Mouse (Mus musculus) liver, embryonic 15.5 days (tissue): ENCODE results near the gene Zfp286. TPM values are rescaled to one million over a fixed set of nuclear protein-coding genes. Genes with fewer than 3 reads are reported as not detected.
"Not testable (repeated sequence)": the region's sequence is repeated elsewhere in the genome, so short reads cannot be mapped to it uniquely, and the experiment has no call there.

ENCODE experiments used
- ATAC-seq: fragments of 200-750 bp; cut with Nextera tagmentation; 2 replicates; pipeline ENCODE4 v1.8.0; 2017; ENCODE audit warnings: moderate number of reproducible peaks, mild to moderate bottlenecking, moderate library complexity; ENCODE audit not compliant: insufficient read depth
- H3K27ac ChIP-seq: fragments of 300-500 bp; sonication (generic); replicated peaks from 2 replicates; pipeline ENCODE4 v1.5.1; 2015; ENCODE audit warnings: mild to moderate bottlenecking, inconsistent platforms
- H3K27me3 ChIP-seq: fragments of 300-500 bp; sonication (generic); 2 replicates; pipeline ENCODE4 v1.6.1; 2015; ENCODE audit warnings: mild to moderate bottlenecking, inconsistent platforms
- H3K36me3 ChIP-seq: fragments of 300-500 bp; sonication (generic); replicated peaks from 2 replicates; pipeline ENCODE4 v1.6.1; 2015; ENCODE audit warnings: moderate library complexity, mild to moderate bottlenecking, inconsistent platforms
- H3K4me1 ChIP-seq: fragments of 300-500 bp; sonication (generic); replicated peaks from 2 replicates; pipeline ENCODE4 v1.6.1; 2015; ENCODE audit warnings: inconsistent platforms
- H3K4me2 ChIP-seq: fragments of 300-500 bp; sonication (generic); 2 replicates; pipeline ENCODE4 v1.6.1; 2015; ENCODE audit warnings: moderate library complexity, mild to moderate bottlenecking, inconsistent platforms
- H3K4me3 ChIP-seq: fragments of 300-500 bp; sonication (generic); replicated peaks from 2 replicates; pipeline ENCODE4 v1.5.1; 2015; ENCODE audit warnings: mild to moderate bottlenecking, inconsistent platforms
- H3K9ac ChIP-seq: fragments of 300-500 bp; sonication (generic); 2 replicates; pipeline ENCODE4 v1.6.1; 2015; ENCODE audit warnings: moderate library complexity, mild to moderate bottlenecking, inconsistent platforms
- H3K9me3 ChIP-seq: fragments of 300-500 bp; sonication (generic); replicated peaks from 2 replicates; pipeline ENCODE4 v1.6.1; 2016; ENCODE audit warnings: inconsistent platforms
- WGBS: fragments of 180-500 bp; shearing (Covaris S2); methylation state at CpG from one replicate; pipeline ENCODE4 v1.1.7; 2015; ENCODE audit warnings: mixed read lengths; ENCODE audit not compliant: insufficient replicate concordance; 5-methylcytosine and 5-hydroxymethylcytosine counted together
- polyA plus RNA-seq: library from polyadenylated mRNA; unstranded; fragments of >200 nt; fragmentation: Nextera tagmentation; extraction: Ambion mirVana; gene quantifications from 2 replicates; pipeline ENCODE4 v1.2.1, GENCODE M21; 2015

Zfp286 gene
- polyA plus RNA-seq, 1 experiment from 2014 or later = 1.0 TPM

GRCm38 (mm10) chr11:62789617-62789936 lies 315 bp upstream of the Zfp286 start:
- H3K27me3 ChIP-seq = no peaks in the 10 kb centered on the region
- no peak for ATAC-seq
- H3K27ac ChIP-seq = no peak overlapping the region
- WGBS = 49% methylated on average over 3 of the region's 3 CpGs
- H3K9ac ChIP-seq = no peak overlapping the region
- H3K4me3 ChIP-seq = peak overlapping the region; percentile 53
- H3K9me3 ChIP-seq = no peaks in the 10 kb centered on the region
- peak overlapping the region; percentile 74 for H3K4me2 ChIP-seq
- H3K36me3 ChIP-seq = no peaks in the 10 kb centered on the region
- peaks cover 11% of the 10 kb centered on the region; the same call in 1 of the 2 replicates for H3K4me1 ChIP-seq

GRCm38 (mm10) chr11:62776510-62776909 lies 12.8 kb downstream of the Zfp286 start:
- H3K4me3 ChIP-seq = no peak overlapping the region
- WGBS = 73% methylated on average over 7 of the region's 7 CpGs
- no peak for ATAC-seq
- H3K36me3 ChIP-seq = peaks cover 13% of the 10 kb centered on the region
- no peak overlapping the region for H3K9ac ChIP-seq
- no peak overlapping the region for H3K27ac ChIP-seq
- H3K9me3 ChIP-seq = peaks cover 13% of the 10 kb centered on the region
- H3K27me3 ChIP-seq = no peaks in the 10 kb centered on the region
- H3K4me2 ChIP-seq = no peak overlapping the region
- H3K4me1 ChIP-seq = no peaks in the 10 kb centered on the region

- 52% methylated on average over 9 of the region's 9 CpGs for WGBS
- ATAC-seq = no peak
Observed at GRCm38 (mm10) chr11:62760755-62761457, 28.4 kb downstream of the Zfp286 start.

GRCm38 (mm10) chr11:62758491-62758890 lies 30.8 kb downstream of the Zfp286 start:
- Histone ChIP-seq H3K27me3 (peaks cover 28% of the 10 kb centered on the region), H3K4me3 (no peak overlapping the region), H3K27ac (no peak overlapping the region), H3K9me3 (no peaks in the 10 kb centered on the region), H3K9ac (no peak overlapping the region), H3K4me1 (peaks cover 6% of the 10 kb centered on the region; the same call in 1 of the 2 replicates), H3K36me3 (no peaks in the 10 kb centered on the region), H3K4me2 (no peak overlapping the region)
- WGBS = 78% methylated on average over 11 of the region's 11 CpGs
- no peak for ATAC-seq

More at GRCm38 (mm10) chr11:62760755-62761457, 28.4 kb downstream of the Zfp286 start:
- Histone ChIP-seq H3K4me3 (no peak overlapping the region), H3K9ac (no peak overlapping the region), H3K4me2 (no peak overlapping the region), H3K4me1 (peaks cover 6% of the 10 kb centered on the region; the same call in 1 of the 2 replicates), H3K36me3 (no peaks in the 10 kb centered on the region), H3K9me3 (no peaks in the 10 kb centered on the region), H3K27me3 (peaks cover 21% of the 10 kb centered on the region), H3K27ac (no peak overlapping the region)

GRCm38 (mm10) chr11:62757906-62758305 lies 31.4 kb downstream of the Zfp286 start:
- peaks cover 6% of the 10 kb centered on the region; the same call in 1 of the 2 replicates for H3K4me1 ChIP-seq
- no peak overlapping the region for H3K9ac ChIP-seq
- no peak overlapping the region for H3K27ac ChIP-seq
- no peak overlapping the region for H3K4me2 ChIP-seq
- H3K9me3 ChIP-seq = no peaks in the 10 kb centered on the region
- ATAC-seq = no peak
- H3K36me3 ChIP-seq = no peaks in the 10 kb centered on the region
- H3K27me3 ChIP-seq = peaks cover 28% of the 10 kb centered on the region
- no peak overlapping the region for H3K4me3 ChIP-seq
- WGBS = 58% methylated on average over 6 of the region's 6 CpGs

GRCm38 (mm10) chr11:62757143-62757507 lies 32.1 kb downstream of the Zfp286 start:
- Histone ChIP-seq H3K9ac (no peak overlapping the region), H3K4me3 (no peak overlapping the region), H3K4me2 (peak overlapping the region; percentile 47), H3K27ac (no peak overlapping the region), H3K27me3 (peaks cover 33% of the 10 kb centered on the region), H3K9me3 (no peaks in the 10 kb centered on the region), H3K36me3 (no peaks in the 10 kb centered on the region), H3K4me1 (peaks cover 6% of the 10 kb centered on the region; the same call in 1 of the 2 replicates)
- ATAC-seq = 0 out of 2 replicates have a peak, but pooled peaks have one; percentile 12
- 3% methylated on average over 7 of the region's 7 CpGs for WGBS

GRCm38 (mm10) chr11:62756456-62757142 lies 32.7 kb downstream of the Zfp286 start:
- H3K9me3 ChIP-seq = no peaks in the 10 kb centered on the region
- 6% methylated on average over 36 of the region's 36 CpGs for WGBS
- peak; percentile 89 for ATAC-seq

GRCm38 (mm10) chr11:62752780-62753179 lies 36.5 kb downstream of the Zfp286 start, which contains the start of gene Gm10428:
TSS of gene Gm10428 (plus strand) at chr11:62753100.
- ATAC-seq = no peak
- 68% methylated on average over 8 of the region's 8 CpGs for WGBS

More at GRCm38 (mm10) chr11:62756456-62757142, 32.7 kb downstream of the Zfp286 start:
- H3K4me3 ChIP-seq = no peak overlapping the region
- no peak overlapping the region for H3K27ac ChIP-seq
- no peak overlapping the region for H3K9ac ChIP-seq
- H3K4me1 ChIP-seq = peaks cover 6% of the 10 kb centered on the region; the same call in 1 of the 2 replicates
- no peaks in the 10 kb centered on the region for H3K36me3 ChIP-seq
- peaks cover 34% of the 10 kb centered on the region for H3K27me3 ChIP-seq
- peak overlapping the region; percentile 47 for H3K4me2 ChIP-seq

GRCm38 (mm10) chr11:62752191-62752590 lies 37.1 kb downstream of the Zfp286 start:
- no peak for ATAC-seq
- no peaks in the 10 kb centered on the region for H3K36me3 ChIP-seq
- H3K27me3 ChIP-seq = peaks cover 49% of the 10 kb centered on the region
- H3K27ac ChIP-seq = no peak overlapping the region
- WGBS = 54% methylated on average over 11 of the region's 11 CpGs
- H3K4me2 ChIP-seq = no peak overlapping the region
- no peak overlapping the region for H3K9ac ChIP-seq
- peaks cover 4% of the 10 kb centered on the region; the same call in 1 of the 2 replicates for H3K4me1 ChIP-seq
- H3K4me3 ChIP-seq = no peak overlapping the region
- H3K9me3 ChIP-seq = no peaks in the 10 kb centered on the region

More at GRCm38 (mm10) chr11:62752780-62753179, 36.5 kb downstream of the Zfp286 start, which contains the start of gene Gm10428:
- no peak within 1 kb of the TSS for H3K4me3 ChIP-seq
- peaks cover 49% of the 10 kb centered on the region for H3K27me3 ChIP-seq
- no peak within 1 kb of the TSS for H3K9ac ChIP-seq
- no peak within 1 kb of the TSS for H3K4me2 ChIP-seq
- H3K4me1 ChIP-seq = peaks cover 6% of the 10 kb centered on the region; the same call in 1 of the 2 replicates
- no peak within 1 kb of the TSS for H3K27ac ChIP-seq
- no peaks in the 10 kb centered on the region for H3K9me3 ChIP-seq
- no peaks in the 10 kb centered on the region for H3K36me3 ChIP-seq

GRCm38 (mm10) chr11:62749445-62749844 lies 39.8 kb downstream of the Zfp286 start:
- not testable (repeated sequence) for H3K36me3 ChIP-seq, H3K4me1 ChIP-seq, H3K9me3 ChIP-seq, ATAC-seq, H3K4me2 ChIP-seq, H3K9ac ChIP-seq, H3K4me3 ChIP-seq, H3K27ac ChIP-seq
- H3K27me3 ChIP-seq = peaks cover 51% of the 10 kb centered on the region
- WGBS = 42% methylated on average over 13 of the region's 13 CpGs

- no peak overlapping the region for H3K9ac ChIP-seq
- WGBS = 62% methylated on average over 4 of the region's 4 CpGs
- H3K4me3 ChIP-seq = no peak overlapping the region
- ATAC-seq = no peak
- no peaks in the 10 kb centered on the region for H3K9me3 ChIP-seq
- peaks cover 54% of the 10 kb centered on the region for H3K27me3 ChIP-seq
- no peak overlapping the region for H3K4me2 ChIP-seq
- H3K36me3 ChIP-seq = no peaks in the 10 kb centered on the region
- H3K27ac ChIP-seq = no peak overlapping the region
- 0 out of 2 replicates have a peak, but pooled peaks cover 3% of the 10 kb centered on the region for H3K4me1 ChIP-seq
Observed at GRCm38 (mm10) chr11:62748062-62748461, 41.2 kb downstream of the Zfp286 start.
